Mouse (Mus musculus) G1E (cell line): ENCODE data around the gene Olfr1446. TPM values are rescaled to one million over a fixed set of nuclear protein-coding genes. Genes with fewer than 3 reads are reported as not detected.

ENCODE experiments used
- ATAC-seq: 2 replicates; pipeline ENCODE4 v1.8.0; 2016; ENCODE audit warnings: mild to moderate bottlenecking; ENCODE audit not compliant: insufficient number of reproducible peaks, poor library complexity, low FRiP score, severe bottlenecking; ENCODE audit errors: extremely low read depth
- DNase-seq: peaks from one replicate; pipeline ENCODE4 v3.0.0; 2012; ENCODE audit warnings: low spot score
- H3K27me3 ChIP-seq: 2 replicates; pipeline ENCODE4 v1.6.1; 2012; ENCODE audit warnings: mild to moderate bottlenecking, low read length, inconsistent platforms; ENCODE audit not compliant: insufficient read depth
- H3K36me3 ChIP-seq: replicated peaks from 2 replicates; pipeline ENCODE3; 2012; ENCODE audit warnings: mild to moderate bottlenecking, inconsistent platforms
- H3K4me1 ChIP-seq: 2 replicates; pipeline ENCODE4 v1.6.1; 2012; ENCODE audit warnings: low read depth, low read length, inconsistent platforms, mixed read lengths; ENCODE audit not compliant: insufficient read depth
- H3K4me3 ChIP-seq: 2 replicates; pipeline ENCODE4 v1.5.1; 2012; ENCODE audit warnings: low read depth, mild to moderate bottlenecking, inconsistent platforms, low read length, moderate library complexity, mixed read lengths
- H3K9me3 ChIP-seq: replicated peaks from 2 replicates; pipeline ENCODE4 v1.6.1; 2012; ENCODE audit warnings: inconsistent platforms
- CTCF ChIP-seq: IDR thresholded peaks from 2 replicates; pipeline ENCODE4 v1.5.1; 2012; ENCODE audit warnings: low read depth, low read length, inconsistent platforms, mixed read lengths
- GATA1 ChIP-seq: IDR thresholded peaks from 2 replicates; pipeline ENCODE4 v1.6.1; 2012; ENCODE audit warnings: borderline replicate concordance, low read length, inconsistent platforms, mixed read lengths
- GATA2 ChIP-seq: IDR thresholded peaks from 2 replicates; pipeline ENCODE4 v1.6.1; 2012; ENCODE audit warnings: low read depth, low read length, inconsistent platforms, borderline replicate concordance
- POLR2AphosphoS5 ChIP-seq: IDR thresholded peaks from 2 replicates; pipeline ENCODE4 v1.6.1; 2012; ENCODE audit warnings: low read depth, low read length, inconsistent platforms; ENCODE audit not compliant: insufficient replicate concordance
- TAL1 ChIP-seq: conservative IDR thresholded peaks from 2 replicates; pipeline ENCODE4 v1.6.1; 2012; ENCODE audit warnings: low read depth, low read length, inconsistent platforms, mixed read lengths
- polyA plus RNA-seq: library from polyadenylated mRNA; stranded (reverse); fragments of >175 nt; gene quantifications from 2 replicates; pipeline ENCODE4 v1.2.3, GENCODE M21; 2012
- total RNA-seq, 2 experiments: library from RNA; stranded (forward) in 1 of 2; stranded (reverse) in 1 of 2; fragments of 200-1000 nt in 1 of 2; fragments of >200 nt in 1 of 2; fragmentation: Nextera tagmentation in 1 of 2; gene quantifications; 2 replicates each; pipeline ENCODE4 v1.2.3; 2014 to 2017

Gene Olfr1446
- total and polyA plus RNA-seq, 3 experiments = 0.16 TPM; not detected in 2

DNA sequence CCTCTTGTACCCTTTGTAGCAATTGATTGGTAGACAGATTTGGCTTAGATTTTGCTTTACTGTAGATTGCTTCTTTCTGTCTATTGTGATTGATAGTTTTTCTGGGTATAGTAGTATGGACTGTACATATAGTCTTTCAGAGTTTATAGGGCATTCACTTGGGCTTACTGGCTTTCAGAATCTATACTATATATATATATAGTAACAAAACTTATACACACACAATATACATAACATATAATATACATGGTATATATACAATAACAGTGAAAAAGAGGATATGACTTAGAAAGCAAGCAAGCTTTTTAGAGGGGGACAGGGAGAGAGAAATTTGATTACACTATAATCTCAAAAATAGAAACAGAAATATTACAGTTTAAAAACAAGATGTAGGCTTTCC lies 46.9 kb downstream of the Olfr1446 start, which contains the start of gene Gm5244:
Gene Gm5244, plus strand, starts transcription at position 301 of the 400 bp plus-strand sequence.
- ATAC-seq = no peak
- Histone ChIP-seq H3K9me3 (no peaks in the 10 kb centered on the region), H3K36me3 (no peaks in the 10 kb centered on the region), H3K27me3 (peaks cover 4% of the 10 kb centered on the region; the same call in 1 of the 2 replicates), H3K4me3 (no peak within 1 kb of the TSS), H3K4me1 (no peaks in the 10 kb centered on the region)
- TF ChIP-seq CTCF = no peak
- TF ChIP-seq POLR2AphosphoS5 = no peak
- no peak for TF ChIP-seq TAL1
- no peak for TF ChIP-seq GATA2
- TF ChIP-seq GATA1 = no peak
- DNase-seq = no peak

DNA sequence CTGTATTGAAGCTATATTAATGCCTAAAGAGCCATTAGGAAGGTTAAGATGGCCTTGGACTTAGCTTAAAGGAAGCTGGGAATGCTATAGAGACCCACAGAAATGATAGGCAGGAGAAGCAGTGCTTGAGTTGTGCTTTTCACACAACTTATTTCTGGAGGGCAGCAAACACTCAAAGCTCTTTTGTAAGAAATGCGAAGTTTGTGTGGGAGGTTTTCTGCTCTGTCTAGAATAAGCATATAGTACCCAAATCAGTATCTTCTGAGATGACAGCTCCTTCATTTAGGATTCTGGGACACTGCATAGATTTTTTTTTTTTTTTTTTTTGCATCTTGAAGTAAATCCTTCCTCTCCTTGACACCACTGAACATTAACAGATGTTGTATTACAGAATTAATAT lies 54.8 kb downstream of the Olfr1446 start:
- DNase-seq = no peak
- Histone ChIP-seq H3K9me3 (no peaks in the 10 kb centered on the region), H3K27me3 (no peaks in the 10 kb centered on the region), H3K4me3 (no peak overlapping the region), H3K36me3 (no peaks in the 10 kb centered on the region), H3K4me1 (no peaks in the 10 kb centered on the region)
- TF ChIP-seq POLR2AphosphoS5 (no peak), CTCF (no peak), GATA2 (no peak), GATA1 (no peak), TAL1 (no peak)
- no peak for ATAC-seq

Other genes with a start within 250 kb of the Olfr1446 start
- not detected in 2 replicates for gene Olfr1442, start 223.1 kb downstream of the Olfr1446 start, total RNA-seq (2014; fragmentation: Nextera tagmentation)
- gene Olfr1442, start 223.1 kb downstream of the Olfr1446 start, total RNA-seq (2017) = 0.05 and 0.06 TPM in 2 replicates
- not detected in 2 replicates for gene Olfr1442, start 223.1 kb downstream of the Olfr1446 start, polyA plus RNA-seq
- not detected in 2 replicates for gene Olfr1443, start 215.4 kb downstream of the Olfr1446 start, total RNA-seq (2014; fragmentation: Nextera tagmentation)
- under 0.01 and 0.05 TPM in 2 replicates for gene Olfr1443, start 215.4 kb downstream of the Olfr1446 start, total RNA-seq (2017)
- gene Olfr1443, start 215.4 kb downstream of the Olfr1446 start, polyA plus RNA-seq = not detected in 2 replicates
- not detected in 2 replicates for gene Keg1, start 197.7 kb downstream of the Olfr1446 start, total RNA-seq (2014; fragmentation: Nextera tagmentation)
- 0.17 and 0.38 TPM in 2 replicates for gene Keg1, start 197.7 kb downstream of the Olfr1446 start, total RNA-seq (2017)
- gene Keg1, start 197.7 kb downstream of the Olfr1446 start, polyA plus RNA-seq = not detected in 2 replicates
- 7.4 TPM in 1 of 2 replicates, not detected in the other for gene Cntf, start 127.9 kb downstream of the Olfr1446 start, total RNA-seq (2014; fragmentation: Nextera tagmentation)
- 3.0 and 4.0 TPM in 2 replicates for gene Cntf, start 127.9 kb downstream of the Olfr1446 start, total RNA-seq (2017)
- gene Cntf, start 127.9 kb downstream of the Olfr1446 start, polyA plus RNA-seq = 0.06 and 0.10 TPM in 2 replicates
- gene Zfp91, start 97.4 kb downstream of the Olfr1446 start, total RNA-seq (2014; fragmentation: Nextera tagmentation) = 90.3 and 97.4 TPM in 2 replicates
- gene Zfp91, start 97.4 kb downstream of the Olfr1446 start, total RNA-seq (2017) = 112 and 117 TPM in 2 replicates
- 26.5 and 36.0 TPM in 2 replicates for gene Zfp91, start 97.4 kb downstream of the Olfr1446 start, polyA plus RNA-seq
- gene Lpxn, start 97.3 kb downstream of the Olfr1446 start, total RNA-seq (2014; fragmentation: Nextera tagmentation) = 0.68 and 2.1 TPM in 2 replicates
- gene Lpxn, start 97.3 kb downstream of the Olfr1446 start, total RNA-seq (2017) = 2.5 and 3.5 TPM in 2 replicates
- gene Lpxn, start 97.3 kb downstream of the Olfr1446 start, polyA plus RNA-seq = 0.03 TPM in 1 of 2 replicates, not detected in the other
- not detected in 2 replicates for gene Gm5244, start 46.8 kb downstream of the Olfr1446 start, total RNA-seq (2014; fragmentation: Nextera tagmentation)
- gene Gm5244, start 46.8 kb downstream of the Olfr1446 start, total RNA-seq (2017) = not detected in 2 replicates
- gene Gm5244, start 46.8 kb downstream of the Olfr1446 start, polyA plus RNA-seq = not detected in 2 replicates
- not detected in 2 replicates for gene Olfr1444, start 36.2 kb downstream of the Olfr1446 start, total RNA-seq (2014; fragmentation: Nextera tagmentation)
- gene Olfr1444, start 36.2 kb downstream of the Olfr1446 start, total RNA-seq (2017) = 0.16 TPM in 1 of 2 replicates, not detected in the other
- not detected in 2 replicates for gene Olfr1444, start 36.2 kb downstream of the Olfr1446 start, polyA plus RNA-seq
- gene Olfr1445, start 9.7 kb downstream of the Olfr1446 start, total RNA-seq (2014; fragmentation: Nextera tagmentation) = not detected in 2 replicates
- not detected in 2 replicates for gene Olfr1445, start 9.7 kb downstream of the Olfr1446 start, total RNA-seq (2017)
- gene Olfr1445, start 9.7 kb downstream of the Olfr1446 start, polyA plus RNA-seq = not detected in 2 replicates
- not detected in 2 replicates for gene Olfr1447, start 10.2 kb upstream of the Olfr1446 start, total RNA-seq (2014; fragmentation: Nextera tagmentation)
- gene Olfr1447, start 10.2 kb upstream of the Olfr1446 start, total RNA-seq (2017) = 0.27 TPM in 1 of 2 replicates, not detected in the other
- not detected in 2 replicates for gene Olfr1447, start 10.2 kb upstream of the Olfr1446 start, polyA plus RNA-seq
- gene Olfr1448, start 30.9 kb upstream of the Olfr1446 start, total RNA-seq (2014; fragmentation: Nextera tagmentation) = not detected in 2 replicates
- gene Olfr1448, start 30.9 kb upstream of the Olfr1446 start, total RNA-seq (2017) = 0.11 and 0.12 TPM in 2 replicates
- gene Olfr1448, start 30.9 kb upstream of the Olfr1446 start, polyA plus RNA-seq = not detected in 2 replicates
- gene Olfr1449, start 37.3 kb upstream of the Olfr1446 start, total RNA-seq (2014; fragmentation: Nextera tagmentation) = not detected in 2 replicates
- 0.49 TPM in 1 of 2 replicates, not detected in the other for gene Olfr1449, start 37.3 kb upstream of the Olfr1446 start, total RNA-seq (2017)
- gene Olfr1449, start 37.3 kb upstream of the Olfr1446 start, polyA plus RNA-seq = not detected in 2 replicates
- gene Olfr1450, start 56.7 kb upstream of the Olfr1446 start, total RNA-seq (2014; fragmentation: Nextera tagmentation) = not detected in 2 replicates
- gene Olfr1450, start 56.7 kb upstream of the Olfr1446 start, total RNA-seq (2017) = 0.16 TPM in 1 of 2 replicates, not detected in the other
- not detected in 2 replicates for gene Olfr1450, start 56.7 kb upstream of the Olfr1446 start, polyA plus RNA-seq
- gene Olfr1451, start 101.5 kb upstream of the Olfr1446 start, total RNA-seq (2014; fragmentation: Nextera tagmentation) = not detected in 2 replicates
- 0.27 TPM in 1 of 2 replicates, not detected in the other for gene Olfr1451, start 101.5 kb upstream of the Olfr1446 start, total RNA-seq (2017)
- not detected in 2 replicates for gene Olfr1451, start 101.5 kb upstream of the Olfr1446 start, polyA plus RNA-seq
- not detected in 2 replicates for gene Olfr1453, start 134.8 kb upstream of the Olfr1446 start, total RNA-seq (2014; fragmentation: Nextera tagmentation)
- gene Olfr1453, start 134.8 kb upstream of the Olfr1446 start, total RNA-seq (2017) = 0.23 and 0.38 TPM in 2 replicates
- gene Olfr1453, start 134.8 kb upstream of the Olfr1446 start, polyA plus RNA-seq = not detected in 2 replicates
- gene Olfr1454, start 167.1 kb upstream of the Olfr1446 start, total RNA-seq (2014; fragmentation: Nextera tagmentation) = not detected in 2 replicates
- 0.05 TPM in 1 of 2 replicates, not detected in the other for gene Olfr1454, start 167.1 kb upstream of the Olfr1446 start, total RNA-seq (2017)
- gene Olfr1454, start 167.1 kb upstream of the Olfr1446 start, polyA plus RNA-seq = not detected in 2 replicates
- gene Olfr1457, start 204.4 kb upstream of the Olfr1446 start, total RNA-seq (2014; fragmentation: Nextera tagmentation) = not detected in 2 replicates
- gene Olfr1457, start 204.4 kb upstream of the Olfr1446 start, total RNA-seq (2017) = 0.12 TPM in 1 of 2 replicates, not detected in the other
- gene Olfr1457, start 204.4 kb upstream of the Olfr1446 start, polyA plus RNA-seq = not detected in 2 replicates
- not detected in 2 replicates for gene Olfr1458, start 213.3 kb upstream of the Olfr1446 start, total RNA-seq (2014; fragmentation: Nextera tagmentation)
- gene Olfr1458, start 213.3 kb upstream of the Olfr1446 start, total RNA-seq (2017) = not detected in 2 replicates
- not detected in 2 replicates for gene Olfr1458, start 213.3 kb upstream of the Olfr1446 start, polyA plus RNA-seq